Mouse (Mus musculus) fat pad, adult 2 months (tissue): ENCODE data around the gene Vmn2r54.
"Not testable (repeated sequence)": the region's sequence is repeated elsewhere in the genome, so short reads cannot be mapped to it uniquely, and the experiment has no call there.

Source experiments
- DNase-seq: peaks from one replicate; pipeline ENCODE4 v3.0.0-alpha.2; 2011; ENCODE audit warnings: low read depth, low spot score; ENCODE audit errors: extremely low read depth

Vmn2r54 gene

DNA sequence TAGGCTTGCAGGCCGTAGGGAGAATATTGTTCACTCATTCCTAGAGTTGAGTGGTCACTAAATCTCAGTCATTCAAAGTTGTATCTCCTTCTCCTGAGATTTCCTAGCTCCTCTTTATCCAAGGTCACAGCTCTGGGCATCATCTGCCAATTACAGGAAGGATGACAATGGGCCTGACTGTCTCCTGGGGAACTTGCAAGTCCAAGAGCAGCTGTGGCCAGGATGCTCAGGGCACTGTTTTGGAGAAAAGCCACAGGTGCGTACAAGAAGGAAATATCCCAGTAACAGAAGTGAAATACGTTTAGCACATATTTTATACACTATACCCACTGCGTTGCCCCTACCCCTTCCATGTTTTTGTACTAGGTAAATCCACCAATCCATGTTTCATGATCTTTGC, at the start of gene Vmn2r54:
Vmn2r54 (minus strand) TSS at position 101 of the 400 bp plus-strand sequence.
- DNase-seq = not testable (repeated sequence)

- not testable (repeated sequence) for DNase-seq
Observed at GRCm38 (mm10) chr7:12684903-12685302, 44.8 kb upstream of the Vmn2r54 start, which contains the start of gene Vmn2r55. Vmn2r55 (minus strand) TSS chr7:12685003.

GRCm38 (mm10) chr7:12608688-12609087, 31.4 kb downstream of the Vmn2r54 start, which contains the start of gene Vmn2r53:
Vmn2r53 (minus strand) TSS chr7:12608788.
- DNase-seq = no peak
